Mouse (Mus musculus) kidney, embryonic 14.5 days (tissue): ENCODE measurements around the gene Cpa4. TPM values are rescaled to one million over a fixed set of nuclear protein-coding genes. Genes with fewer than 3 reads are reported as not detected.

Experiments
- ATAC-seq: fragments of 200-750 bp; cut with Nextera tagmentation; 2 replicates; pipeline ENCODE4 v1.8.0; 2017; ENCODE audit warnings: moderate number of reproducible peaks, mild to moderate bottlenecking, moderate TSS enrichment, moderate library complexity; ENCODE audit not compliant: low FRiP score, low TSS enrichment
- H3K27ac ChIP-seq: fragments of 300-500 bp; sonication (generic); 2 replicates; pipeline ENCODE4 v1.5.1; 2014; ENCODE audit warnings: low read depth, mild to moderate bottlenecking, low read length, moderate library complexity, mixed read lengths
- H3K27me3 ChIP-seq: fragments of 300-500 bp; sonication (generic); 2 replicates; pipeline ENCODE4 v1.6.1; 2014; ENCODE audit warnings: mild to moderate bottlenecking, low read length; ENCODE audit not compliant: control insufficient read depth, insufficient read depth
- H3K36me3 ChIP-seq: fragments of 300-500 bp; sonication (generic); 2 replicates; pipeline ENCODE4 v1.6.1; 2014; ENCODE audit warnings: low read length, mixed read lengths; ENCODE audit not compliant: control insufficient read depth, insufficient read depth
- H3K4me1 ChIP-seq: fragments of 300-500 bp; sonication (generic); 2 replicates; pipeline ENCODE4 v1.6.1; 2014; ENCODE audit warnings: low read length, mixed read lengths; ENCODE audit not compliant: control insufficient read depth, insufficient read depth
- H3K4me2 ChIP-seq: fragments of 300-500 bp; sonication (generic); replicated peaks from 2 replicates; pipeline ENCODE4 v1.6.1; 2014; ENCODE audit warnings: low read depth, mild to moderate bottlenecking, low read length
- H3K4me3 ChIP-seq: fragments of 300-500 bp; sonication (generic); 2 replicates; pipeline ENCODE4 v1.5.1; 2014; ENCODE audit warnings: mild to moderate bottlenecking, low read length
- H3K9ac ChIP-seq: fragments of 300-500 bp; sonication (generic); 2 replicates; pipeline ENCODE4 v1.6.1; 2014; ENCODE audit warnings: low read depth, mild to moderate bottlenecking, low read length, moderate library complexity
- H3K9me3 ChIP-seq: fragments of 300-500 bp; sonication (generic); 2 replicates; pipeline ENCODE4 v1.6.1; 2016; ENCODE audit warnings: low read length; ENCODE audit not compliant: control insufficient read depth
- WGBS: fragments of 180-500 bp; shearing (Covaris S2); extraction: QIAGEN DNeasy Blood & Tissue Kit; methylation state at CpG from one replicate; pipeline ENCODE4 v1.1.7; 2014; 5-methylcytosine and 5-hydroxymethylcytosine counted together
- polyA plus RNA-seq: library from polyadenylated mRNA; unstranded; fragments of >200 nt; fragmentation: Nextera tagmentation; extraction: Ambion mirVana; gene quantifications from 2 replicates; pipeline ENCODE4 v1.2.1, GENCODE M21; 2014

Gene Cpa4
- polyA plus RNA-seq, 1 experiment from 2014 or later: 0.12 TPM

GRCm38 (mm10) chr6:30541009-30541799, 27.0 kb upstream of the Cpa4 start, which contains the start of gene Cpa2:
Cpa2 (plus strand) TSS chr6:30541582.
- no peak within 1 kb of the TSS for H3K4me2 ChIP-seq
- no peaks in the 10 kb centered on the region for H3K27me3 ChIP-seq
- peaks cover 37% of the 10 kb centered on the region for H3K4me1 ChIP-seq
- H3K9ac ChIP-seq: no peak within 1 kb of the TSS
- no peak within 1 kb of the TSS for H3K4me3 ChIP-seq
- H3K36me3 ChIP-seq: no peaks in the 10 kb centered on the region
- H3K27ac ChIP-seq: peak within 1 kb of the TSS; percentile 79; the same call in 1 of the 2 replicates
- ATAC-seq: no peak
- WGBS: 48% methylated on average over 11 of the region's 11 CpGs
- H3K9me3 ChIP-seq: no peaks in the 10 kb centered on the region

GRCm38 (mm10) chr6:30542277-30542676, 25.9 kb upstream of the Cpa4 start:
- H3K36me3 ChIP-seq: no peaks in the 10 kb centered on the region
- peaks cover 46% of the 10 kb centered on the region for H3K4me1 ChIP-seq
- H3K27ac ChIP-seq: peak overlapping the region; percentile 79; the same call in 1 of the 2 replicates
- WGBS: 65% methylated on average over 6 of the region's 6 CpGs
- no peak overlapping the region for H3K9ac ChIP-seq
- ATAC-seq: no peak
- no peaks in the 10 kb centered on the region for H3K9me3 ChIP-seq
- no peaks in the 10 kb centered on the region for H3K27me3 ChIP-seq
- H3K4me3 ChIP-seq: no peak overlapping the region
- no peak overlapping the region for H3K4me2 ChIP-seq

GRCm38 (mm10) chr6:30543077-30543476, 25.1 kb upstream of the Cpa4 start:
- H3K4me3 ChIP-seq: no peak overlapping the region
- H3K9me3 ChIP-seq: no peaks in the 10 kb centered on the region
- H3K36me3 ChIP-seq: no peaks in the 10 kb centered on the region
- H3K27ac ChIP-seq: peak overlapping the region; percentile 79
- 31% methylated on average over 12 of the region's 12 CpGs for WGBS
- no peak overlapping the region for H3K4me2 ChIP-seq
- ATAC-seq: no peak
- no peaks in the 10 kb centered on the region for H3K27me3 ChIP-seq
- peaks cover 51% of the 10 kb centered on the region for H3K4me1 ChIP-seq
- peak overlapping the region; percentile 34; the same call in 1 of the 2 replicates for H3K9ac ChIP-seq

- peak; percentile 44 for ATAC-seq
- Histone ChIP-seq H3K36me3 (no peaks in the 10 kb centered on the region), H3K27ac (peak overlapping the region; percentile 79; the same call in 1 of the 2 replicates), H3K4me3 (no peak overlapping the region), H3K4me2 (peak overlapping the region; percentile 11), H3K9me3 (no peaks in the 10 kb centered on the region), H3K9ac (peak overlapping the region; percentile 31; the same call in 1 of the 2 replicates), H3K27me3 (no peaks in the 10 kb centered on the region), H3K4me1 (peaks cover 50% of the 10 kb centered on the region)
- 12% methylated on average over 8 of the region's 8 CpGs for WGBS
Measured at GRCm38 (mm10) chr6:30543851-30544250, 24.3 kb upstream of the Cpa4 start.

GRCm38 (mm10) chr6:30545689-30546088, 22.5 kb upstream of the Cpa4 start:
- H3K27ac ChIP-seq: peak overlapping the region; percentile 90; the same call in 1 of the 2 replicates
- ATAC-seq: no peak
- H3K4me3 ChIP-seq: no peak overlapping the region
- H3K36me3 ChIP-seq: no peaks in the 10 kb centered on the region
- no peaks in the 10 kb centered on the region for H3K27me3 ChIP-seq
- peaks cover 57% of the 10 kb centered on the region for H3K4me1 ChIP-seq
- no peaks in the 10 kb centered on the region for H3K9me3 ChIP-seq
- 0 out of 2 replicates have a peak overlapping the region, but pooled peaks have one; percentile 19 for H3K4me2 ChIP-seq
- no peak overlapping the region for H3K9ac ChIP-seq
- 39% methylated on average over 7 of the region's 7 CpGs for WGBS

- no peak for ATAC-seq
- Histone ChIP-seq H3K4me1 (peaks cover 53% of the 10 kb centered on the region), H3K36me3 (no peaks in the 10 kb centered on the region), H3K4me2 (peak overlapping the region; percentile 36), H3K4me3 (peak overlapping the region; percentile 17), H3K9me3 (no peaks in the 10 kb centered on the region), H3K27me3 (no peaks in the 10 kb centered on the region), H3K9ac (peak overlapping the region; percentile 47; the same call in 1 of the 2 replicates), H3K27ac (peak overlapping the region; percentile 90)
- WGBS: 8% methylated on average over 17 of the region's 17 CpGs
Measured at GRCm38 (mm10) chr6:30546571-30547273, 21.4 kb upstream of the Cpa4 start.

- no peaks in the 10 kb centered on the region for H3K9me3 ChIP-seq
- WGBS: under 1% methylated on average over 17 of the region's 17 CpGs
- no peak for ATAC-seq
- peak overlapping the region; percentile 47; the same call in 1 of the 2 replicates for H3K9ac ChIP-seq
- H3K4me3 ChIP-seq: peak overlapping the region; percentile 17
- H3K4me1 ChIP-seq: peaks cover 57% of the 10 kb centered on the region
- no peaks in the 10 kb centered on the region for H3K36me3 ChIP-seq
- H3K4me2 ChIP-seq: peak overlapping the region; percentile 36
- H3K27me3 ChIP-seq: no peaks in the 10 kb centered on the region
- H3K27ac ChIP-seq: peak overlapping the region; percentile 90
Measured at GRCm38 (mm10) chr6:30547274-30547645, 20.9 kb upstream of the Cpa4 start.

- H3K4me2 ChIP-seq: peak overlapping the region; percentile 36
- H3K27ac ChIP-seq: peak overlapping the region; percentile 90
- H3K4me1 ChIP-seq: peaks cover 62% of the 10 kb centered on the region
- no peaks in the 10 kb centered on the region for H3K36me3 ChIP-seq
- no peaks in the 10 kb centered on the region for H3K27me3 ChIP-seq
- WGBS: 26% methylated on average over 9 of the region's 9 CpGs
- H3K4me3 ChIP-seq: no peak overlapping the region
- no peak overlapping the region; the same call in 1 of the 2 replicates for H3K9ac ChIP-seq
- ATAC-seq: no peak
- H3K9me3 ChIP-seq: no peaks in the 10 kb centered on the region
Measured at GRCm38 (mm10) chr6:30547656-30548306, 20.4 kb upstream of the Cpa4 start.
